Mouse (Mus musculus) testis, adult 2 months (tissue): ENCODE measurements at regions not wholly inside any gene's neighbourhood (a gene's known extent, or its start where the extent isn't known, plus 50 kb on each side); places are given as distances from the start of the nearest gene placed in this dataset.

Experiments
- CTCF ChIP-seq: fragments of 200-500 bp; IDR thresholded peaks from 2 replicates; pipeline ENCODE4 v1.5.1; 2012; ENCODE audit warnings: low read depth, mild to moderate bottlenecking, inconsistent platforms, low read length, moderate library complexity; ENCODE audit not compliant: control insufficient read depth, insufficient read depth, insufficient replicate concordance
- POLR2A ChIP-seq: fragments of 200-500 bp; IDR thresholded peaks from 2 replicates; pipeline ENCODE4 v1.6.1; 2012; ENCODE audit warnings: low read depth, mild to moderate bottlenecking, inconsistent platforms, low read length, moderate library complexity; ENCODE audit not compliant: control insufficient read depth

DNA sequence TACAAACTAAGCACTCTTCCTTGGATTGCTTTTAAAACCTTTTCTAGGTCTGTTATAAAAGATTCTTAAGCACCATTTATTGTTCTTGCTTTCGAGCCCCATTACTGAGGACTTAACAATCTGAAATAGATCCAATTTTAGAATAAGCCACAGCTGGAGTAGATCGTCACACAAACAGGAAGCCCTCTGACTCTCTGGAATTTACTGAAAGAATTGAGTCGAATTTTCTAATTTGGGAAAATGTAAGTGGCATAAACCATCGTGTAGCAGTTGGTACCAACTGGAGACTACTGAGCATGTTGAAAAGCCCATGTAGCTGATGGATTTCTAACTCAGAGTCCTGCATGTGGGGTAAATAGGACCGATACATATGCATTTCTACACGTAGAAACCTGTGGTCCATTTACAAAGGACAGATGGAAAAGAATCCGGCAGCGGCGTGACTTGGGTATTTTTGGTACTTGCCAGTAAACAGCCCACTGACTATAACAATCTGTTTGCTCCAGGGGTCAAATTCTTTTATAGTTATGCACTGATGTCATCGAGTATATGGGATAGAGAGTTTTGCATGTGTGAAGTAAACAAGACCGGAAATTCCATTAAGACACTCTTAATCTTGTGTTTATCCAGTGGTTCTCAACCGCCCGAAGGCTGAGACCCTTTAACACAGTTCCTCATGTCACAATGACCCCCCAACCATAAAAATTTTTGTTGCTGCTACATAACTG lies 143.9 kb downstream of the Lnpk start:
- TF ChIP-seq CTCF (no peak), POLR2A (no peak)
